Mouse (Mus musculus): Measurements from ENCODE around the gene Myh9.

Myh9 gene

GRCm38 (mm10) chr15:77806565-77807263, 35.3 kb downstream of the Myh9 start:
- no peak for DNase-seq (ENCODE audit: low read depth, low spot score)

GRCm38 (mm10) chr15:77805657-77806056, 36.3 kb downstream of the Myh9 start:
- DNase-seq (ENCODE audit: low read depth, low spot score) = no peak

DNA sequence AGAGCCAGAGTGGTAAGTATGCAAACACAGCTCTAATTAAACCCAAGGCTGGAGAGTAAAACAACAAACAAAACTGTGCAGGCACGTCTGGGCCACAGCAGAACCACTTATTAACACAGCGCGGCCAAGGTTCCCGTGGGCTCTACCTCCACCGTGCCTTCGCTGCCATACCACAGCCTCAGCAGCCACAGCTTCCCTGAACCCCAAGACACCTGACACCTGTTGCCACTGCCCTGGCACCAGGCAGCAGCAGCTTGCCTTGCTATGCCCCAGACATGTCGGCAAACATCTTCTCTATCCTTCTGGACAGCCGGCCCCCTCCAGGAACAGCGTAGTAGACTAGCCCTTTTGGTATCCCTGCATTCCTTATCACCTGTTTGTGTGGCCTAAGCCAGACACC, 37.0 kb downstream of the Myh9 start:
- DNase-seq (ENCODE audit: low read depth, low spot score) = no peak

GRCm38 (mm10) chr15:77804460-77804859, 37.5 kb downstream of the Myh9 start:
- DNase-seq (ENCODE audit: low read depth, low spot score) = no peak

DNA sequence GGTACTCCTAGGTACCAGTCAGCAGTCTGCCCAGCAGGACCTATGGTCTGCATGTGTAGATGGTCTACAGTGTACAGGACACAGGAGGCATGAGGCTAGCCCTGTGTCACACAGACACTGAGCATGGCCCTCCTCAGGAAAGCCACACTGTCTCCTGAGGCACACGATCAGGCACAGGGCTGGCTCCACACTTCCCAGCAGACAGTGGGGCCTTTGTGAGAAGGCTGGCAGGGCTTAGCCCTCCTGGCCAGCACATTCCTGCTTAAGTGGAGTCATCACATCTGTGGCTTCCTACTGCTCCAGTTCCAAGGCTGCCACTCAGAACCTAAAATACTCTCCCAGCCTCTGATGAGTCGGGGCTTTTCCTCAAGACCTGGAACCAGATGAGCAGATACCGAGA, 38.2 kb downstream of the Myh9 start:
- no peak for DNase-seq (ENCODE audit: low read depth, low spot score)

DNA sequence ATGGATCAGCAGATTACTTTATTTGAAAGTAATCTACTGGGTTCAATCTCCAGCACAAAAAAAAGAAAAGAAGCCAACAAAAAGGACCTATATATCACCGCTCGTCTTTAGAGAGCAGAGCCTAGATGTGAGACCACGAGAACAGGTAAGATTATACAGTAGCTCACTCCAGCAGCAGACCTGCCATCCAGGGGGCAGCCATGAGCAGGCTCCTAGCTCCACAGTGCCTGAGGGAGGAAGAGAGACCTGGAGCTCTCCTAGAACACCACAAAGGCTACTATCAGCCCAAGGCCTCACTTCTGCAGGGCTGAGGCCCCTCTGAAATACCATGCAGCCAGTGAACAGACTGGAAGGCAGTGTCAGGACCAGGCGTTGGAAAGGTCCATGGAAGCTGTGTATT, 39.0 kb downstream of the Myh9 start:
- no peak for DNase-seq (ENCODE audit: low read depth, low spot score)

DNA sequence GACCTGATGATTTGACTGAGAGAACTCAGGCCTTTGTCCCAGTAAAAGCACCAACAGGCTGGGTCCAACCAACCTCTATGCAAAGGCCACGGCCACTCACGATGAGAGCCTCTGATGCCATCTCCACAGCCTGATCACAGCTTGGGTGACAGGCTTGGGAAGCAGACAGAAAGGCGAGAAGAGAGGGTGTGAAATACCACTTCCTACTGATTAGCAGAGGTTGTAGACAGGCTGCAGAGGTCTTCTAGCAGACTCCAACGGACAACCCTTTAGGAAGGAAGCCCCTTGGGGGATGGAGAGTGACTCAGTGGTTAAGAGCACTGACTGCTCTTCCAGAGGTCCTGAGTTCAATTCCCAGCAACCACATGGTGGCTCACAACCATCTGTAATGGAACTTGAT, 40.8 kb downstream of the Myh9 start:
- DNase-seq (ENCODE audit: low read depth, low spot score) = no peak

GRCm38 (mm10) chr15:77800511-77800910, 41.5 kb downstream of the Myh9 start:
- peak; percentile 59 for DNase-seq (ENCODE audit: low read depth, low spot score)

GRCm38 (mm10) chr15:77799491-77800474, 42.2 kb downstream of the Myh9 start:
- DNase-seq (ENCODE audit: low read depth, low spot score) = no peak

DNA sequence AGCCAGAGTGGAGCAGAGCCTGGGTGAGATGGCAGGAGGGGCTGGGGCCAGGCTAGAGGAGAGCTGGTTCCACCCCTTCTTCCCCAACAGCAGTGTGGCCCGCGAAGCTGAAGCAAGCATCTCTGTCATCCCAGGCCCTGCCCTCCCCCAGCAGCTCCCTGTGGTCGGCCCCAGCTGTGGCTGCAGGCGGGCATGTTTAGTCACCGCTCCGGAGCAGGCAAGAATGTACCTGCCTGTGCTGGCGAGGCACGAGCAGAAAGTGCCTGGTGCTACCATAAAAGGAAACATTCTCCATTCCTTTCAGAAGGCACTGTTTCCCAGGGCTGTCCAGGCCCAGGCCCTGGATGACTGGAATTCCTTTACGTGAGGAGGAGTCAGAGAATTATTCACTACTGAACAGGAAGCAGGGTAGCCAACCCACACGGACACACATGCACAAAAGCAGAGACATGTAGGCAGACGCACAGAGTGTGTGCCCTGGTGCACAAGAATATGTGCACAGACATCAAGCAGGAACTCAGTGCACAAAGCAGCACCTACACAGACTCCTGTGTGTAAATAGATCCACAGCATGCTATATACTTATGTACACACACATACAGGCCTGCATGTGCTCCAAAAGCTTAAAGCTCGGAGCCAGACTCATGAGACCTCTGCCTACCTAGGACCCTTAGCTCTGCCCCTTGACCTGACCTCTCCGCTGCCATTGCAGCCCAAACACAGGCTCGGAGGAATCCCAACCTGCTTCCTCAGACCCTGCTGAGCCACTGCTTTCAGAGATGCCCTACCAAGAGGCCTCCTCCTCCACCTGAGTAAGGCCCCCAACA, 43.1 kb downstream of the Myh9 start:
- DNase-seq (ENCODE audit: low read depth, low spot score) = no peak

DNA sequence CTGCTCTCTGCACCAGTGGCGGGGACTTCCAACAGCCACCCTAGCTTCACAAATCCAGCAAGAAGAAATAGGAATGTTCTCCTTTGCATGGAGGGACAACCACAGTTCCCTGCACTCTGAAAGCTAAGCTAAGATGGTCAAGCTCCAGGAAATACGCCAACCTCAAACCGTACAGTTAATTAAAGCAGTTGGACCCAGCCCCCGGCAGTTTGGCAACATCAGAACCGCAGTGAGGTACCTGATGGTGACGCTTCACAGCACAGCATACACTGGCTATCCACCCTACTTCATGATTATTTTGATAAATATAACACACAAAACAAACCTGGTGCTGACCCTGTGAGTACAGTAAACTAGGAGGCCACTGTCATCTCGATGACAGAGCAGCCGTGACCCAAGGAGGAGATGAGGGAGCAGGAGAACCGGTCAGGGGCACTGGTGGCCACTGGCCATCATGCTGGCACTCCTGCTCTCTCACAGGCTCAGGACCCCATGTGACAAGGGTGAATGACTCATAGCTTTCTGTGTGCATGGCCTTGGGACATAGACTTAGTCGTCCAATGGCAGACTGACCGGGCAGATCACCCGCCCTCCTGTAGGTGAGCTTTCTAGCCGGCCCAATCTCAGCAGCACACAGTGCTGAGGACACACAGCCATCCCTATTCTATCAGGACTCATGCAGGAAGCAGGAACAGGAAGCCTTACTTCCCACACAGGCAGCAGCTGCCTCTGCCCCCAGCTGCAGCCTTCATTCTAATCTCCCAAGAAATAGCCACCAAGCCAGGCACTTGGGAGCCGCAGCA, 44.2 kb downstream of the Myh9 start:
- no peak for DNase-seq (ENCODE audit: low read depth, low spot score)

DNA sequence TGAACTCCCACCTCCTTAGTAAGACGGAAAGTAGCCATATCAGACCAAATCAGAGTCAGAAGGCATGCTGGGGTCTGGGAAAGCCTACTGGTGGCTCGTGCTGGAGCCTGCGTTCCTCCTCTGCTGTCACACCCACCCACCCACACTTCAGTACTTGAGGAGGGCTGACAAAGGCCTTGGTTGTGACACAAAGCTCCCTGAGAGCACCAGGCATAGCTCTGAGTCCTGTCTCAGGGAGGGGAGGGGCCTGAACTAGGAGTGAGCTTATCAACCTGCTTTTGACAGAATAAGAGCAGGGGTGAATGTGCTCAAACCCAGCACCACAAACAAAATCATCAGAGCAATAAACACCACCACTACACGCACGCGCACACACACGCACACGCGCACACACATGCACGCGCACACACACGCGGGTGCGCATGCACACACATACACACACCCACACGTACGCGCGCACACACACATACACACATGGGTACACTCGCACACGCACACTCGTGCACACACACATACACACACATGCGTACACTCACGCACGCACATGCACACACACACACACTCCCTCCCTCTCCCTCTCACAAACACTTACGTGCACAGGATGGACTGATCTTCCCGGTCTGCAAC, 45.5 kb downstream of the Myh9 start:
- no peak for DNase-seq (ENCODE audit: low read depth, low spot score)

- DNase-seq (ENCODE audit: low read depth, low spot score) = no peak
Observed at GRCm38 (mm10) chr15:77794908-77795356, 47.0 kb downstream of the Myh9 start.

GRCm38 (mm10) chr15:77794138-77794907, 47.7 kb downstream of the Myh9 start:
- no peak for DNase-seq (ENCODE audit: low read depth, low spot score)

- no peak for DNase-seq (ENCODE audit: low read depth, low spot score)
Observed at GRCm38 (mm10) chr15:77793554-77793953, 48.4 kb downstream of the Myh9 start.

DNA sequence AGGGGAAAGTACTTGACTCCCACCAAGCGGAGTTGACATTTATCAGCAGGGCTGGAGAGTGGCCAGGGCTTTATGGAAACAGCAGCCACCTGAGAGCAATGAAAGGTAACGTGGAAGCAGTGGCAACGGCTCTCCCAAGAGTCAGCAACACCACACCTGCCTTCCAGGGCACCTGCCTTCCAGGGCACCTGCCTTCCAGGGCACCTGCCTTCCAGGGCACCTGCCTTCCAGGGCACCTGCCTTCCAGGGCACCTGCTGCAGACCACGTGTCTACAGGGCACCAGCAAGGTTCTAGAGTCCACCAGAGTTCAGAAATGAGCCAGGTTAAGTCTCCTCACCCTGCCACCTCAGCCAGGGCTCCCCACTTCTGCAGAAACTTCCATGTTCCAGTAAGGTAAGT, 48.9 kb downstream of the Myh9 start:
- no peak for DNase-seq (ENCODE audit: low read depth, low spot score)

GRCm38 (mm10) chr15:77792056-77792455, 49.9 kb downstream of the Myh9 start:
- DNase-seq (ENCODE audit: low read depth, low spot score) = no peak

- no peak for DNase-seq (ENCODE audit: low read depth, low spot score)
Observed at GRCm38 (mm10) chr15:77790656-77791405, 51.1 kb downstream of the Myh9 start.

DNA sequence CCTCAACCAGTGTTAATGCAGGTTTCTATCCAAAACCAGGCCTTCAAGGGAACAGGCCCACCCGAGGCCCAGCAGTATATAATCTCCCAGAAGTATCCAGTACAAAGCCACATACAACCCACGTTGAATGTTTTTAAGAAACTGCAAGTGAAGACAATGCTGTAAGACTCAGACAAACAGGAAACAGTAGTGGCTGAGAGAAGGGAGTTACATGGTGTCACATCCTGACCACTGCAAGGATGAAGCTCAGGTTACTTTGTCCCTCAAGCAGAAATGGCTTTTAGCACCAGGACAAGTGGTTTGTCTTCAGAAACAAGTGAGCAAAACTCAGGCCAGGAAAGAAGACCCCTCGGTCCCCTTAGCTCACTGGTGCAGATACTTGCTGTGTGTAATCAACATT, 52.8 kb downstream of the Myh9 start:
- no peak for DNase-seq (ENCODE audit: low read depth, low spot score)
